Mouse (Mus musculus) CD8-positive naive resting alpha-beta T cell, adult 2 months (primary cell): ENCODE results near the gene Dop1b.
A peak's percentile ranks its signal among the peaks of the same experiment; 100 is the strongest.
"Not testable (repeated sequence)": the region's sequence is repeated elsewhere in the genome, so short reads cannot be mapped to it uniquely, and the experiment has no call there.

Experiments
- DNase-seq, 2 experiments: peaks; one replicate each; pipeline ENCODE4 v3.0.0; 2022; ENCODE audit warnings: low read depth in 2 of 2, low spot score in 2 of 2

The Dop1b gene

DNA sequence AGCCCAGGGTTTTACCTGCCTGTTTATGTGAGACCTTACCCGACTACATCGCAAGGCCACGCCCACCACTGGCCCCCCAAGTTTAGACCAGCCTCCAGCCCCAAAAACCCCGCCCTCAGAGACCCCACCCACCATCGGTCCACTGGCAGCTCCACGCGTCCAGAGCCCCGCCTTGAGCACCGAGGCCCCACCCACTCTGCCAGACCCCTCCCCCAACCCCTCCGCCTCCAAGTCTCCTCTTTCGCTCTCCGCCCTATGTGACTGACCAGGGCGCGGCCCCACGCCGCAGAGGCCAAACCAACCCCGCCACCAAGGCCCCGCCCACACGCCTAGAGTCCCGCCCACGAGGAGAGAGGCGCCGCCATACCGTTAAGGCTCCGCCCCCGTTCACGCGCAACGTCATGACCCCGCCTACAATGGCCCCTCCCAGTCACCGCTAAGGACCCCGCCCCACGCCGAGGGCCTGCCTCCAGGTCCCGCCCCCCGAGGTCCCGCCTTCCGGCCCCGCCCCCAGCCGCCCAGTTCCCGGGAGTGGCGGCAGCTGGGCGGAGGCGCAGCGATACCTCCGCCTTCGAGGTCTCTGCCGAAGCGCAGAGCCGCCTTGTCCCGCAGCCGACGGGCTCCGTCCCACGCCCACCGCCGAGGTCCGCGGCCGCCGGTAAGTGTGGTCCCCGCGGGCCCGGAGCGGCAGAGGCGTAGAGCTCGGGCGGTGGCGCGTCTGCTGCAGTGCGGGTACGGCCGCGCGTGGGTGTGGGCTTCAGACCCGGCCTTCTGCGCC lies at the start of gene Dop1b:
Dop1b (plus strand) TSS at position 494 of the 778 bp plus-strand sequence.
- peak; percentile 98 to 99 for DNase-seq

DNA sequence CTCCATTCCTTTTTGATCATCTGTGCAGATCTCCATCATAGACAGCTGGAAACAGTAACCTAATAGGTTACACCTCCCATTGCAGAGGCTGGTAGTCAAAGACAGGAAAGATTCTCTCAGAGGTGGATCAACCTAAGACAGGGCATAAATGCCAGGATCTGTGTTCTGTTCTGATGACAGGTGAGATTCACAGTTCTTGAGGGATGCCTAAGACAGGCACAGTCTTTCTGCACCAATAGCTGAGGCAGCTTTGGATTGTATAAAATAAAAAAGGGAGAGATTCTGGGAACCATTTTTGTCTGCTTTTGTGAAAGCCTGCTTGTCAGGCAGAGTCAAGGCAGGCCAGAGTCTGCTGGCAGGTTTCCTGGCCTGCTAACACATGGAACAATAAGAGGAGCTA lies 43.7 kb upstream of the Dop1b start:
- DNase-seq, result no peak

DNA sequence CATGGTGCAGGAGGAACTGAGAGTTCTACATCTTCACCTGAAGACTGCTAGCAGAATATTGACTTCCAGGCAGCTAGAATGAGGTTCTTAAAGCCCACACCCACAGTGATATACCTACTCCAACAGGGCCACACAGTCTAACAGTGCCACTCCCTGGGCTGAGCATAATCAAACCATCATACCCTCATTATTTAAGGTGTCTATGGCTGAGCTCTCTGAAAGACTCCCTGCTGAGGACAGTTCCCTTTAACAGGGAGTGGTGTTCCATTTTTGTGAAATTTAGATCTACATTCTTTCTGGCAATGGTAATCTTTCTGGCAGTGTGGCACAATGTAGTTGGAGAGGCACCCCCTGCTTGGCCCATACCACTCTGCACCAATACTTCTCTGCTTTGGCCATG lies 42.2 kb upstream of the Dop1b start:
- DNase-seq, result no peak

- DNase-seq, result not testable (repeated sequence)
Measured at GRCm38 (mm10) chr16:93670466-93670865, 41.2 kb upstream of the Dop1b start.

DNA sequence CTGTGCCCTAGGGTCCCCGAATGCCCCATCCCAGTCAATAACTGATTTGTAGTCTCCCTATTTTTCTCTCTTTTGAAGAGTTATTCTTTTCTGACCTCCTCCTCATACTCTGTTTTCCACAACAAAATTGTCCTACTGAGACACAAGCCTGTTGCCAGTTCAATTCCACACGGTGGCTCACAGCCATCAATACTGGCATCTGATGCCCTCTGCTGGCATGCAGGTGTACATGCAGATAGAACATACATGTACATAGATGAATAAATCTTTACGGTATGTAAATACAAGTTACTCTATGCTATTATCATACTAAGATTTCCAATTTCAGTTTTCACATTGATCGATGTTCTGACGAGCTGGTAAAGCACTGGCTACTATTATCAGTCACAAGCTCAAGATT lies 40.6 kb upstream of the Dop1b start:
- no peak for DNase-seq

GRCm38 (mm10) chr16:93676376-93676775 lies 35.3 kb upstream of the Dop1b start:
- DNase-seq, result no peak

- no peak for DNase-seq
Measured at GRCm38 (mm10) chr16:93678206-93678605, 33.5 kb upstream of the Dop1b start.

- DNase-seq, result no peak
Measured at GRCm38 (mm10) chr16:93679165-93679564, 32.5 kb upstream of the Dop1b start.

GRCm38 (mm10) chr16:93682156-93682688 lies 29.5 kb upstream of the Dop1b start:
- no peak for DNase-seq

DNA sequence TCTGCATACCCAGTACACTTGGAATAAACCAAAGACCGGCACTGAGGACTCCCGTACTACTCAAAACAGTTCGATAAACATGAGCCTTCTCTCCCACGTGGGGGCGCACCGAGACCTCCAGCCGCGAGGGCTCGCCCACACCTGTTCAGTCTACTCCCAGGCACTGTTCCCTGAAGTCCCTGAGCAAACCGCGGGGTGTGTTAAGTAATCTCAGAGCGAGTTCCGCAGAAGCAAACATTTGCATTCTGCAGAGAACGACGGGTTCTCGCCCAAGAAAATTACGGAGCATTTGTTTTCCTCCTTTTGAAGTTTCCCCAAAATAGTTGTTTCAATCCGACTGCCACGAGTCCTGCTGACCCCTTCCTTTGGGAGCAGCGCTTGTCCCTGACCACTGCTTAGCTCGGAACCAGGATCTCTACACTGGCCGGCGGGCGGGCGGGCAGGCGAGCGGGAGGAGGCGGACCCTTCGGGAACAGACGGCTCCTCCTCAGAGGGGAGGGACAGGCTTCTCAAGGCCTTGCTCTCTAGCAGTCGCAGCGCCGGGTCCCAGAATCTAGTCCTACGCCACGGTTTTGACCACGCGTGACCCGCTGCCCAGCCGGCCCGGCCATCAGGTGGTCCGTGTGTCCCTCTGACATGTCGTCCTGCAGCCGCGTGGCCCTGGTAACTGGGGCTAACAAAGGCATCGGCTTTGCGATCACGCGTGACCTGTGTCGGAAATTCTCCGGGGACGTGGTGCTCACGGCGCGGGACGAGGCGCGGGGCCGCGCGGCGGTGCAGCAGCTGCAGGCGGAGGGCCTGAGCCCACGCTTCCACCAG lies 28.8 kb upstream of the Dop1b start, which contains the start of gene Cbr3:
Cbr3 (plus strand) TSS at position 527 of the 819 bp plus-strand sequence.
- DNase-seq, result peak; percentile 59 to 77

DNA sequence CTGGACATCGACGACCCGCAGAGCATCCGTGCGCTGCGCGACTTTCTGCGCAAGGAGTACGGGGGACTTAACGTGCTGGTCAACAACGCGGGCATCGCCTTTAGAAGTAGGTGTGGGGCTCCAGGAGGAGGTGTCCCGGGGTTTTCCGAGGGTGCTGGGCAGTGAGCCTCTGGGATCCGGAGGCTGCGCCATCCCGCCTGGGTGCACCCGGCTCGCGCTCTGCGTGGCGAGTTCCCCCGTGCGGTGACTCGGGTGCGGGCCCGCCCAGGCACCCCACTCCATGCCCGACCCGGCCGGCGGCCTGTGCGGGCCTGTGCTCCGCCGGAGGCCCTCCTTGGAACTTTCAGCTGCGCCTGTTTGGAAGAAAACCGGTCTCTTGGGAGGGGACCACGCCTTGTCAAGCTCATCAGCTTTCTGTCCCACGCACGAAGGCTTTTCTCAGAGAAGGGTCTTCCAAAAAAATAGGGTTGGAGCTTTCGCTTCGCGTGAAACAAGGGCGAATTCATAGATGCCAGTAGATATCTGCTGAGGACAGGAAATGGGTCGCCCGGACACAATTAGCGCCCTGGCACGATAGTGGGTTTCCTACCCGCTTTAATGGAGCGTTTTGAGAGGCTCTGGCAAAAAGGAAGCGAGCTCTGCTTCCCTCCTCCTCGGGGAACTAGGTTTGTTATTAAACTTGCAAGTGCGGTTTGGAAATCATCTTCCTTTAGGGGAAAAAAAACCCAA lies 28.0 kb upstream of the Dop1b start:
- DNase-seq, result no peak

DNA sequence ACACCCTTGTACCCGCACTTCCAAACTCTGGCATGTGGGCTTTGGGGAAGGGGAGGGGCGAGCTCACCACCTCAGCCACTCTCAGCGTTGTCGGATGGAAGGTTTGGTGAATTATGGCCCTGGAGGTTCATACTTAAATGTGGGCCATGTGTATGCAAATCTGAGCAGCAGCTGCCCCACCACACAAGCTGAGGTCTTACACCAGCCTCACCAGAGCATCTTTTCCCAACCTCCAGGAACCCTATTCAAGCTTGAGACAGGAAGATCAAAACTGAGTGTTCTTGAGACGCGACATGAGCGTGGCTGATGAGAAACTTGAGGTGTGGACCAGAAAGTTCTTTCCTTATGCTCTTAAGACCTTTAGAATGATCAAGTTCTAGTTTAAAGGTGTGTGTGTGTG lies 27.3 kb upstream of the Dop1b start:
- DNase-seq, result no peak

- not testable (repeated sequence) for DNase-seq
Measured at GRCm38 (mm10) chr16:93685783-93686182, 25.9 kb upstream of the Dop1b start.

- no peak for DNase-seq
Measured at GRCm38 (mm10) chr16:93686421-93686820, 25.3 kb upstream of the Dop1b start.

DNA sequence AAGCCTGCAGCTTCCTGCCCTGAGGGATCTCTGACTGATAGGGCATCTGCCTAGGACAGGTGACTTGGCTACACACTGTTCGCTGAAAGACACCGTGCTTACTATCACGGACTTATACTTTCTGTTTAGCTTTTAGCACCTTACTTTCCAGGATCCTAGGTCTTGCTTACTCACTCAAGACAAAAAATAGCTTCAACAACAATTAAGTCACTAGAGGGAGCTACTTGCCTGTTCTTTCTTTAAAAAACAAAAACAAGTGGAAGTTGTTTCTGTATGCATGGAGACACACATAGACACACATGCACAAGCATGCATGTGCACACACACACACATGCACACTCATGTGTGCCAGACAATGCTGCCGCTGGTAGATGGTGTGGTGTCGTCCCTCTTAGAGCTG lies 24.8 kb upstream of the Dop1b start:
- peak in 1 of 2 experiments; percentile 22 for DNase-seq

- DNase-seq, result no peak
Measured at GRCm38 (mm10) chr16:93691206-93691841, 20.4 kb upstream of the Dop1b start.

- no peak for DNase-seq
Measured at GRCm38 (mm10) chr16:93692744-93693143, 19.0 kb upstream of the Dop1b start.

DNA sequence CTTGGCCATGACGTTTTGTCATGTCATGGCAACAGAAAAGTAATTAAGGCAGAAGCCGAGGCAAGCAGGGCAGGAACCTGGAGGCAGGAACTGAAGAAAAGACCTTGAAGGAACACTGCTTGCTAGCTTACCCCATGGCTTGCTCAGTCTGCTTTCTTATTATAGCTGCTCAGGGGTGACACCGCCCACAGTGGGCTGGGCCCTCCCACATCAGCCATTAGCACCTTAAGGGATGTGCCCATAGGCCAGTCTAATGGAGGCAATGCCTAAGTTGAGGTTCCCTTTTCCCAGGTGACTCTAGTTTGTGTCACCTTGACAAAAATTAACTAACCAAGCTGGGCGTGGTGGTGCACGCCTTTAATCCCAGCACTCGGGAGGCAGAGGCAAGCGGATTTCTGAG lies 4.6 kb upstream of the Dop1b start:
- DNase-seq, result no peak

DNA sequence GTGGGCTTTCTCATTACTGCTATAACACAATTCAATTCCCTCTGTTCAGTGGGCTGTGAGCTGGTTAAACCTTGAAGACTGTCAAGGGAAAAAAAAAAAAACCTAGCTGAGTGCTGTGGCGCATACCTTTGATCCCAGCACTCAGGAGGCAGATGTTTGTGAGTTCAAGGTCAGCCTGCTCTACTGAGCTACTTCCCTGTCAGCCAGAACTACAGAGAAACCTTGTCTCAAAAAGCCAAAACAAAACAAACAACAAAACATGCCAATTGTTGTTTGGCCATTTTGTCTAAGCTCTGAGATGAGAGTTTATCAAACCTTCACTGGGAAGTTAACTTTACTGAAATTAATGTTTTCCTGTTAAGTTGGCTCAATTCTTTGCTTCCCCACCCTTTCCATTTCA lies 2.5 kb upstream of the Dop1b start:
- DNase-seq, result no peak

DNA sequence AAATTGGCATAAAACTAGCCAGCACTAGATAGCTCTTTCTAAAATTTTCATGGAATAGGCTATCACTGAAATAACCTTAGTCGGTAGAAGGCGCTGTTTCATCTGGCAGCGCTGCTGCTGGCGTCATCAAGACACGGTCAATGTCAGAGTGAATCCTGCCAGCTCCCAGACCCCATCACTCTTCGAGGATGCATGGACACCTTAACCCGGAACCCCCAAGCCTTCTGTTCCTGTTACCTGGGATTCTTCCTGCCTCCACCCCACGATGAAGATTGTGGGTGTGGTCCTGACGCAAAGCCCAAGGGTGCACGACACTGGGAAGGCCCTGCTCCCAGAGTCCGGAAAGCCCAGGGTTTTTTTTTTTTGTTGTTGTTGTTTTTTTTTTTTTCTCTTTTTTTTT lies 780 bp upstream of the Dop1b start:
- peak; percentile 61 to 75 for DNase-seq
